In genomic region chr6:6818036-6818788, GRCm38 (mm10) we compare ENCODE assay signal across 15 mouse cellular contexts. TPM values are rescaled to one million over a fixed set of nuclear protein-coding genes. Genes with fewer than 3 reads are reported as not detected.
A peak's percentile ranks its signal among the peaks of the same experiment; 100 is the strongest.
DNase-seq lines count a peak whose midpoint lies in the region; ATAC-seq lines count a peak whose summit lies in the region.
"Had no signal": no experiment of that assay in that cellular context is flagged by ENCODE, and none has a peak within 500 bp of the region (broad histone marks: within the 10 kb centered on the region; RNA-seq: fewer than 3 reads in every experiment).

No protein-coding gene starts in this region.

- H3K4me1 ChIP-seq in hindbrain, embryonic 11.5 days (replicated peaks; ENCODE audit: control insufficient read depth, insufficient read depth, low read length) = no peaks in the 10 kb centered on the region
- peaks cover 12% of the 10 kb centered on the region; the same call in 1 of the 2 replicates for H3K4me1 ChIP-seq in hindbrain, embryonic 10.5 days (replicated peaks)
- no peaks in the 10 kb centered on the region for H3K4me1 ChIP-seq in hindbrain, embryonic 15.5 days (replicated peaks)
- H3K4me1 ChIP-seq: heart, embryonic 13.5 days had no signal

- H3K4me2 ChIP-seq in hindbrain, embryonic 11.5 days (replicated peaks; ENCODE audit: low read depth, low read length) = no peak overlapping the region
- H3K4me2 ChIP-seq in hindbrain, embryonic 15.5 days = no peak overlapping the region
- H3K4me2 ChIP-seq: heart, embryonic 13.5 days had no signal

- no peak overlapping the region for H3K4me3 ChIP-seq in hindbrain, embryonic 11.5 days (ENCODE audit: low read depth, low read length)
- H3K4me3 ChIP-seq in hindbrain, embryonic 10.5 days = no peak overlapping the region
- H3K4me3 ChIP-seq in hindbrain, embryonic 15.5 days = no peak overlapping the region
- H3K4me3 ChIP-seq: heart, embryonic 13.5 days had no signal

- no peaks in the 10 kb centered on the region for H3K9me3 ChIP-seq in hindbrain, embryonic 11.5 days (ENCODE audit: control insufficient read depth, low read length)
- H3K9me3 ChIP-seq in hindbrain, embryonic 10.5 days = no peaks in the 10 kb centered on the region
- no peaks in the 10 kb centered on the region for H3K9me3 ChIP-seq in hindbrain, embryonic 15.5 days

- H3K36me3 ChIP-seq in hindbrain, embryonic 11.5 days (ENCODE audit: control insufficient read depth, insufficient read depth, low read length) = no peaks in the 10 kb centered on the region
- H3K36me3 ChIP-seq in hindbrain, embryonic 10.5 days = no peaks in the 10 kb centered on the region
- no peaks in the 10 kb centered on the region for H3K36me3 ChIP-seq in hindbrain, embryonic 15.5 days
- H3K36me3 ChIP-seq: heart, embryonic 13.5 days had no signal

- no peak for ATAC-seq in hindbrain, embryonic 11.5 days (ENCODE audit: low FRiP score)
- peak; percentile 19; the same call in 1 of the 2 replicates for ATAC-seq in hindbrain, embryonic 15.5 days (ENCODE audit: low FRiP score, low read depth)

- DNase-seq in hindbrain, embryonic 11.5 days (ENCODE audit: low spot score) = peak; percentile 6
- no peak for DNase-seq in hindbrain, embryonic 10.5 days (ENCODE audit: low spot score)
- DNase-seq in adrenal gland, adult 8-10 months = peak; percentile 25
- DNase-seq in retina, embryonic 14.5 days (ENCODE audit: low spot score) = peak; percentile 38
- DNase-seq in kidney, postnatal 10 days = no peak
- DNase-seq in right cerebral cortex, postnatal 25 days = no peak
- DNase-seq: cerebellum, adult 18-20 months; gastrocnemius, postnatal 25 days; kidney, adult 8-10 months; lung, adult 2 months; lung, postnatal 4 days had no signal

- H3K27ac ChIP-seq in hindbrain, embryonic 11.5 days (ENCODE audit: low read depth, low read length) = no peak overlapping the region
- H3K27ac ChIP-seq in hindbrain, embryonic 10.5 days = no peak overlapping the region
- no peak overlapping the region for H3K27ac ChIP-seq in hindbrain, embryonic 15.5 days (replicated peaks)
- H3K27ac ChIP-seq: heart, embryonic 13.5 days had no signal

- H3K9ac ChIP-seq in hindbrain, embryonic 11.5 days (ENCODE audit: low read depth, low read length) = no peak overlapping the region
- H3K9ac ChIP-seq in hindbrain, embryonic 15.5 days = no peak overlapping the region
- H3K9ac ChIP-seq: heart, embryonic 13.5 days had no signal

- H3K27me3 ChIP-seq in hindbrain, embryonic 11.5 days (ENCODE audit: control insufficient read depth, insufficient read depth, low read length) = no peaks in the 10 kb centered on the region
- peaks cover 4% of the 10 kb centered on the region; the same call in 1 of the 2 replicates for H3K27me3 ChIP-seq in hindbrain, embryonic 10.5 days (ENCODE audit: insufficient read depth, poor library complexity, severe bottlenecking)
- no peaks in the 10 kb centered on the region for H3K27me3 ChIP-seq in hindbrain, embryonic 15.5 days
- H3K27me3 ChIP-seq: heart, embryonic 13.5 days had no signal

- 55% methylated on average over 9 of the region's 9 CpGs for WGBS in hindbrain, embryonic 11.5 days
- 62% methylated on average over 9 of the region's 9 CpGs for WGBS in hindbrain, embryonic 10.5 days
- 46% methylated on average over 9 of the region's 9 CpGs for WGBS in hindbrain, embryonic 15.5 days

RNA-seq across cellular contexts. Expression of gene Dlx6, which starts 44.9 kb away (rescaled TPM):
- 0.29 and 0.65 TPM in 2 replicates for polyA plus RNA-seq in hindbrain, embryonic 11.5 days (2014; fragmentation: Nextera tagmentation; extraction: Ambion mirVana)
- 0.47 and 1.0 TPM in 2 replicates for polyA plus RNA-seq in hindbrain, embryonic 10.5 days (2016; fragmentation: Nextera tagmentation; extraction: Ambion mirVana)
- under 1 TPM in 1 of 4 experiments, not detected in 3; 0.67 TPM for total RNA-seq in adrenal gland, adult 8-10 months (2022)
- polyA plus RNA-seq in hindbrain, embryonic 15.5 days (2015; fragmentation: Nextera tagmentation; extraction: Ambion mirVana) = 0.64 TPM in 1 of 2 replicates, not detected in the other
- total RNA-seq: gastrocnemius, postnatal 25 days; liver, adult 2 months; MEL had no signal
- polyA plus RNA-seq: heart, embryonic 13.5 days; liver, adult 2 months; lung, adult 2 months had no signal

Comparison
In these comparisons a context has a peak if more than half of its experiments do, and no peak if none do; other contexts are left out.
1. DNase-seq: peak in hindbrain, embryonic 11.5 days (single experiment), adrenal gland, adult 8-10 months (single experiment) and retina, embryonic 14.5 days (single experiment); none in hindbrain, embryonic 10.5 days (single experiment), kidney, postnatal 10 days (single experiment) and right cerebral cortex, postnatal 25 days (single experiment).